Mouse (Mus musculus) stomach, embryonic 14.5 days (tissue): Measurements from ENCODE around the gene Hoxc9. TPM values are rescaled to one million over a fixed set of nuclear protein-coding genes. Genes with fewer than 3 reads are reported as not detected.
A peak's percentile ranks its signal among the peaks of the same experiment; 100 is the strongest.

Experiments used
- ATAC-seq: fragments of 200-750 bp; cut with Nextera tagmentation; 2 replicates; pipeline ENCODE4 v1.8.0; 2017; ENCODE audit warnings: low read depth, moderate TSS enrichment; ENCODE audit not compliant: insufficient number of reproducible peaks, insufficient read depth, low FRiP score
- H3K27ac ChIP-seq: fragments of 300-500 bp; sonication (generic); 2 replicates; pipeline ENCODE4 v1.5.1; 2014; ENCODE audit warnings: mild to moderate bottlenecking, low read length, moderate library complexity, mixed read lengths
- H3K27me3 ChIP-seq: fragments of 300-500 bp; sonication (generic); 2 replicates; pipeline ENCODE4 v1.6.1; 2014; ENCODE audit warnings: low read length, control low read depth, mixed read lengths; ENCODE audit not compliant: control insufficient read depth, insufficient read depth
- H3K36me3 ChIP-seq: fragments of 300-500 bp; sonication (generic); 2 replicates; pipeline ENCODE4 v1.6.1; 2014; ENCODE audit warnings: mild to moderate bottlenecking, control low read depth, low read length, moderate library complexity, mixed read lengths; ENCODE audit not compliant: control insufficient read depth, insufficient read depth
- H3K4me1 ChIP-seq: fragments of 300-500 bp; sonication (generic); 2 replicates; pipeline ENCODE4 v1.6.1; 2014; ENCODE audit warnings: low read length, control low read depth, mixed read lengths; ENCODE audit not compliant: control insufficient read depth, insufficient read depth
- H3K4me2 ChIP-seq: fragments of 300-500 bp; sonication (generic); replicated peaks from 2 replicates; pipeline ENCODE4 v1.6.1; 2014; ENCODE audit warnings: low read depth, low read length, control low read depth
- H3K4me3 ChIP-seq: fragments of 300-500 bp; sonication (generic); 2 replicates; pipeline ENCODE4 v1.5.1; 2014; ENCODE audit warnings: low read depth, low read length, control low read depth
- H3K9ac ChIP-seq: fragments of 300-500 bp; sonication (generic); replicated peaks from 2 replicates; pipeline ENCODE4 v1.6.1; 2014; ENCODE audit warnings: low read depth, mild to moderate bottlenecking, control low read depth, low read length, moderate library complexity, mixed read lengths
- H3K9me3 ChIP-seq: fragments of 300-500 bp; sonication (generic); 2 replicates; pipeline ENCODE4 v1.6.1; 2016; ENCODE audit warnings: low read depth, low read length, control low read depth; ENCODE audit not compliant: control insufficient read depth
- WGBS: fragments of 180-500 bp; shearing (Covaris S2); extraction: QIAGEN DNeasy Blood & Tissue Kit; methylation state at CpG from one replicate; pipeline ENCODE4 v1.1.7; 2014; 5-methylcytosine and 5-hydroxymethylcytosine counted together
- polyA plus RNA-seq: library from polyadenylated mRNA; unstranded; fragments of >200 nt; fragmentation: Nextera tagmentation; extraction: Ambion mirVana; gene quantifications from 2 replicates; pipeline ENCODE4 v1.2.1, GENCODE M21; 2014

Gene Hoxc9
- polyA plus RNA-seq, 1 experiment from 2014 or later = not detected

- Histone ChIP-seq H3K4me2 (peak overlapping the region; percentile 45), H3K9me3 (no peaks in the 10 kb centered on the region), H3K27me3 (peaks cover 32% of the 10 kb centered on the region), H3K9ac (no peak overlapping the region), H3K27ac (peak overlapping the region; percentile 89; the same call in 1 of the 2 replicates), H3K4me1 (peaks cover 6% of the 10 kb centered on the region; the same call in 1 of the 2 replicates), H3K36me3 (no peaks in the 10 kb centered on the region), H3K4me3 (peak overlapping the region; percentile 32)
- ATAC-seq = no peak
- 7% methylated on average over 17 of the region's 17 CpGs for WGBS
Observed at GRCm38 (mm10) chr15:103013238-103013984, 37.2 kb downstream of the Hoxc9 start.

DNA sequence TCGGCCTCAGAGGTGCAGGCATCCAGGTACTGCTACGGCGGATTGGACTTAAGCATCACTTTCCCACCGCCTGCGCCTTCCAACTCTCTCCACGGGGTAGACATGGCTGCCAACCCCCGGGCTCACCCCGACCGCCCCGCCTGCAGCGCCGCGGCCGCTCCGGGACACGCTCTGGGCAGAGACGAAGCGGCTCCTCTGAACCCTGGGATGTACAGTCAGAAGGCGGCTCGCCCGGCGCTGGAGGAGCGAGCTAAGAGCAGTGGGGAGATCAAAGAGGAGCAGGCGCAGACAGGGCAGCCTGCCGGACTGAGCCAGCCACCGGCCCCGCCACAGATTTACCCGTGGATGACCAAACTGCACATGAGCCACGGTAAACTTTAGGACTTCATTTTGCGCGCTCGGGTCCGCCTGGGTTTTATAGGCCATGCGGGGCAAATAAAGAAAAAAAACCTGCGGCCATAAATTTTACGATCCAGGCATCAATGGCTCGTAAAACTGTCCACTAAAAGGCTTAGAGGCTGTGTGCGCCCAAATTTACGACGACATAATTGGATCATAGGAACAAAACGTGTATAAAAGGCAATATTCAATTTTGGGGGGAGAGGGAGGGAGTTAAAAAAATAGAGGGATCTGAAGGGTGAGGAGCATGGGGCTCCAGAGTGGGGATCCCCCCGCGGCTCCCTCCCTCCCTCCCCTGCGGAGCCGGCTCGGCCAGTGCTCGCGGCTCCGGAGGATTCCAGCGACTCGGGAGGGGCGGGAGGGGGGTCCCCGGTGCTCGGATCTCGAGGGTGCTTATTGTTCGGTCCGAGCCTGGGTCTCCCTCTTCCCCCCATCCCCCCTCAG is 38.1 kb downstream of the Hoxc9 start:
- peaks cover 6% of the 10 kb centered on the region; the same call in 1 of the 2 replicates for H3K4me1 ChIP-seq
- WGBS = under 1% methylated on average over 56 of the region's 57 CpGs
- H3K27ac ChIP-seq = peak overlapping the region; percentile 89
- H3K27me3 ChIP-seq = peaks cover 23% of the 10 kb centered on the region
- H3K4me3 ChIP-seq = peak overlapping the region; percentile 32
- H3K36me3 ChIP-seq = no peaks in the 10 kb centered on the region
- peak overlapping the region; percentile 45 for H3K4me2 ChIP-seq
- peak; percentile 49 for ATAC-seq
- peak overlapping the region; percentile 65 for H3K9ac ChIP-seq
- no peaks in the 10 kb centered on the region for H3K9me3 ChIP-seq

DNA sequence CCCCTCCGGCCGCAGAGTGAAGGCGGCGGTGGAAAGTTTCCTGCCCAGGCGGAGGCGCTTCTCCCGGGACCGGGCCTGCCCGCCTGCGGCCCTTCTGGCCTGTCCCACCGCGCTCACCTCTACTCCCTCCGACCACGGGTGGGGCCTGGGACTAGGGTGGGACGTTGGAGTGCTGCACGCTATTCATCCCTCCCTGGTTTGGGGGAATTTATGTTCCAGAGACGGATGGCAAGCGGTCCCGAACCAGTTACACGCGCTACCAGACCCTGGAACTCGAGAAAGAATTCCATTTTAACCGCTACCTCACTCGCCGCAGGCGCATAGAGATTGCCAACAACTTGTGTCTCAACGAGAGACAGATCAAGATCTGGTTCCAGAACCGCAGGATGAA is 38.8 kb downstream of the Hoxc9 start:
- WGBS = 2% methylated on average over 28 of the region's 28 CpGs
- no peak for ATAC-seq

DNA sequence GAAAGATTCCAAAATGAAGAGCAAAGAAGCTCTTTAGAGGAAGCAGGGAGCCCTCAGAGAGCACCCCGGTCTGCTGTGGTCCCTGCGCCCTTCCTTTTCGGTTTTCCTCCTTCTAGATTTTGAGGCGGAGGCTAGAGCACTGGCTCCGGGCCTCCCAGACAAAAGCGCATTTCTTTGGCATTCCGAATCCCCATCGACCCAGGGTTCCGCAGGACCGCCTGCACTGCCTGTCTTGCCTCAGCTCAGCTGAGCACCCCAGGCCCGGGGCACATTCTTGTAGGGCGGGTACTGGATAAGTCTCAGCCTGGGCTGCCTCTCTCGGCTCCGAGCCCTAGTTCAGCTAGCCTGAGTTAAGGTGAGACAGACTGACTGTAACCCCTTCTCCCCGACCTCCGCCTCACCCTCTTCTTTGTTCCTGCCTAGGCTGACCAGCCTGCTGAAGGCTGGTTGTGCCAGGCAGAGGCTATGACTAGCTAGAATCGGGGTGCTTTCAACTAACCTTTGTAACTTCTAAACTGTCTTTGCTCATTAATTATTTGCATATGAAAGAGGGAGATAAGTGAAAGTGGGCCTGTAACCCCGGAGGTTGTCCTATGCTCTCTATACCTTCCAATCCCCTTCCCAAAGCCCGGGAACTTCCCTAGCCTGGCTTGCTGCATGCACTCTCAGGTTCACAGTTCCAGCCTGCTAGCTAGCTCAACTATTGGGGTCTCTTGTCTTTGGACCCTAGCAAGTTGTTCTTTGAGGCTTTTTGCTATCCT is 39.3 kb downstream of the Hoxc9 start:
- 0 out of 2 replicates have a peak, but pooled peaks have one; percentile 19 for ATAC-seq
- peaks cover 6% of the 10 kb centered on the region; the same call in 1 of the 2 replicates for H3K4me1 ChIP-seq
- H3K4me2 ChIP-seq = peak overlapping the region; percentile 45
- peak overlapping the region; percentile 32 for H3K4me3 ChIP-seq
- peaks cover 21% of the 10 kb centered on the region for H3K27me3 ChIP-seq
- peak overlapping the region; percentile 89 for H3K27ac ChIP-seq
- peak overlapping the region; percentile 65 for H3K9ac ChIP-seq
- 14% methylated on average over 19 of the region's 19 CpGs for WGBS
- no peaks in the 10 kb centered on the region for H3K9me3 ChIP-seq
- no peaks in the 10 kb centered on the region for H3K36me3 ChIP-seq

More for the DNA sequence above, 38.8 kb downstream of the Hoxc9 start:
- Histone ChIP-seq H3K36me3 (no peaks in the 10 kb centered on the region), H3K27ac (peak overlapping the region; percentile 89), H3K4me2 (peak overlapping the region; percentile 45), H3K9ac (peak overlapping the region; percentile 65), H3K4me3 (peak overlapping the region; percentile 32), H3K4me1 (peaks cover 6% of the 10 kb centered on the region; the same call in 1 of the 2 replicates), H3K9me3 (no peaks in the 10 kb centered on the region), H3K27me3 (peaks cover 21% of the 10 kb centered on the region)

GRCm38 (mm10) chr15:103018636-103019035 is 42.4 kb downstream of the Hoxc9 start, which contains the start of gene Hoxc4:
Gene Hoxc4, plus strand, starts transcription at chr15:103018934.
- H3K36me3 ChIP-seq = no peaks in the 10 kb centered on the region
- peak within 1 kb of the TSS; percentile 66 for H3K27ac ChIP-seq
- 28% methylated on average over 9 of the region's 9 CpGs for WGBS
- H3K27me3 ChIP-seq = peaks cover 5% of the 10 kb centered on the region; the same call in 1 of the 2 replicates
- no peaks in the 10 kb centered on the region for H3K9me3 ChIP-seq
- peak within 1 kb of the TSS; percentile 20; the same call in 1 of the 2 replicates for H3K4me2 ChIP-seq
- H3K4me3 ChIP-seq = peak within 1 kb of the TSS; percentile 1; the same call in 1 of the 2 replicates
- peaks cover 6% of the 10 kb centered on the region; the same call in 1 of the 2 replicates for H3K4me1 ChIP-seq
- no peak within 1 kb of the TSS; the same call in 1 of the 2 replicates for H3K9ac ChIP-seq
- ATAC-seq = no peak

- WGBS = 10% methylated on average over 8 of the region's 8 CpGs
- H3K9me3 ChIP-seq = no peaks in the 10 kb centered on the region
- H3K27ac ChIP-seq = no peak overlapping the region
- peaks cover 6% of the 10 kb centered on the region; the same call in 1 of the 2 replicates for H3K4me1 ChIP-seq
- H3K36me3 ChIP-seq = no peaks in the 10 kb centered on the region
- H3K4me2 ChIP-seq = peak overlapping the region; percentile 13
- no peak overlapping the region for H3K4me3 ChIP-seq
- no peak for ATAC-seq
- H3K9ac ChIP-seq = no peak overlapping the region
- peaks cover 5% of the 10 kb centered on the region; the same call in 1 of the 2 replicates for H3K27me3 ChIP-seq
Observed at GRCm38 (mm10) chr15:103020899-103021418, 44.7 kb downstream of the Hoxc9 start.

DNA sequence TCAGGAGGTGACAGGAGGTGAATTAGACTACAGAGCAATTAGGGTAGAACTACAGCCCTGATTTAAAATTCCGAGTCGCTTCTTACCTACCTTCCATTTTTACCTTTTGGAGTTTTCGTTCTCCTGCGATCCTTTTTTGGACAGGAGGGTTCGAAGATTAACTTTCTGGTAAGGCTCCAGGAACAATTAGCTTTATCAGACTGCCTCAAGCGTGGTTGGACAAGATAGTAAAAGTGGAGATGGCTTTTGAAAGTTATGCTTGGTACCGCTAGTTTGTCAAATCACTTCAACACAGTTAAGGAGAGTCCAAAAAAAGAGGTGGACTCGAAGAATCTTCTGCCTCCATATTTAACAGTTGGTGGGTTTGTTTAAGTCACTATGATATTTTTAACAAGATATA is 45.3 kb downstream of the Hoxc9 start:
- WGBS = 16% methylated on average over 8 of the region's 8 CpGs
- no peaks in the 10 kb centered on the region for H3K9me3 ChIP-seq
- H3K36me3 ChIP-seq = no peaks in the 10 kb centered on the region
- no peak overlapping the region for H3K4me3 ChIP-seq
- H3K27me3 ChIP-seq = peaks cover 4% of the 10 kb centered on the region; the same call in 1 of the 2 replicates
- H3K27ac ChIP-seq = no peak overlapping the region
- no peak for ATAC-seq
- peak overlapping the region; percentile 13 for H3K4me2 ChIP-seq
- peaks cover 6% of the 10 kb centered on the region; the same call in 1 of the 2 replicates for H3K4me1 ChIP-seq
- H3K9ac ChIP-seq = no peak overlapping the region
